Comparison of ENCODE assay signal across 26 mouse cellular contexts in genomic region chr6:29820926-29821325, GRCm38 (mm10).
"Had no signal": no experiment of that assay in that cellular context is flagged by ENCODE, and none has a peak within 500 bp of the region (broad histone marks: within the 10 kb centered on the region; RNA-seq: fewer than 3 reads in every experiment).

No protein-coding gene starts in this region.

- H3K4me2 ChIP-seq: heart, embryonic 11.5 days; heart, embryonic 13.5 days; heart, embryonic 15.5 days; hindbrain, embryonic 13.5 days; hindbrain, embryonic 15.5 days; intestine, embryonic 15.5 days; kidney, embryonic 15.5 days; limb, embryonic 12.5 days; liver, embryonic 11.5 days had no signal

- H3K4me3 ChIP-seq: heart, adult 2 months; heart, embryonic 13.5 days; heart, embryonic 15.5 days; hindbrain, embryonic 13.5 days; hindbrain, embryonic 15.5 days; intestine, embryonic 15.5 days; kidney, embryonic 15.5 days; layer of hippocampus, adult 2 months; left cerebral cortex, adult 2 months; limb, embryonic 10.5 days; limb, embryonic 12.5 days had no signal

- H3K9ac ChIP-seq: heart, embryonic 13.5 days; heart, embryonic 15.5 days; hindbrain, embryonic 13.5 days; hindbrain, embryonic 15.5 days; intestine, embryonic 15.5 days; kidney, embryonic 15.5 days; limb, embryonic 12.5 days had no signal

- H3K36me3 ChIP-seq: heart, embryonic 15.5 days; hindbrain, embryonic 13.5 days; hindbrain, embryonic 15.5 days; intestine, embryonic 15.5 days; kidney, embryonic 15.5 days had no signal

- ATAC-seq: inflammation-experienced regulatory T-cells, adult 6 months; intestine, embryonic 15.5 days; intestine, postnatal 0 days had no signal

- H3K27me3 ChIP-seq: heart, embryonic 13.5 days; heart, embryonic 15.5 days; hindbrain, embryonic 13.5 days; hindbrain, embryonic 15.5 days; intestine, embryonic 15.5 days; kidney, embryonic 15.5 days; limb, embryonic 12.5 days had no signal

- H3K4me1 ChIP-seq: heart, embryonic 13.5 days; heart, embryonic 15.5 days; hindbrain, embryonic 15.5 days; intestine, embryonic 15.5 days; kidney, embryonic 15.5 days; limb, embryonic 10.5 days; limb, embryonic 12.5 days had no signal

- DNase-seq: gastrocnemius, postnatal 14 days; gastrocnemius, postnatal 36 days; heart, adult 11 months; heart, adult 2 months; heart, postnatal 14 days; heart, postnatal 36 days; kidney, adult 18-20 months; kidney, adult 9 months; kidney, postnatal 25 days; kidney, postnatal 4 days; liver had no signal

- H3K27ac ChIP-seq: heart, adult 2 months; heart, embryonic 13.5 days; heart, embryonic 15.5 days; hindbrain, embryonic 13.5 days; hindbrain, embryonic 15.5 days; intestine, embryonic 15.5 days; kidney, embryonic 15.5 days; kidney, postnatal 0 days; layer of hippocampus, adult 2 months; left cerebral cortex, adult 2 months; limb, embryonic 10.5 days; limb, embryonic 12.5 days had no signal

- H3K9me3 ChIP-seq: heart, embryonic 13.5 days; heart, embryonic 15.5 days; hindbrain, embryonic 13.5 days; hindbrain, embryonic 15.5 days; intestine, embryonic 15.5 days; kidney, embryonic 15.5 days; limb, embryonic 10.5 days; limb, embryonic 12.5 days had no signal
